Mouse (Mus musculus) liver, postnatal 0 days (tissue): Measurements from ENCODE around the gene Cd200r4. TPM values are rescaled to one million over a fixed set of nuclear protein-coding genes. Genes with fewer than 3 reads are reported as not detected.
A peak's percentile ranks its signal among the peaks of the same experiment; 100 is the strongest.

Experiments used
- ATAC-seq: fragments of 200-750 bp; cut with Nextera tagmentation; 2 replicates; pipeline ENCODE4 v1.8.0; 2017; ENCODE audit warnings: mild to moderate bottlenecking, moderate library complexity
- DNase-seq: peaks from one replicate; pipeline ENCODE4 v3.0.0-alpha.2; 2016
- H3K27ac ChIP-seq: fragments of 300-500 bp; sonication (generic); 2 replicates; pipeline ENCODE4 v1.5.1; 2014; ENCODE audit warnings: antibody characterized with exemption, moderate library complexity, mild to moderate bottlenecking, low read depth
- H3K27me3 ChIP-seq: fragments of 300-500 bp; sonication (generic); 2 replicates; pipeline ENCODE4 v1.6.1; 2014; ENCODE audit warnings: low read length, control low read depth, mixed read lengths; ENCODE audit not compliant: insufficient read depth
- H3K36me3 ChIP-seq: fragments of 300-500 bp; sonication (generic); replicated peaks from 2 replicates; pipeline ENCODE4 v1.6.1; 2014; ENCODE audit warnings: mild to moderate bottlenecking, control low read depth, low read length, moderate library complexity, mixed read lengths; ENCODE audit not compliant: insufficient read depth
- H3K4me1 ChIP-seq: fragments of 300-500 bp; sonication (generic); 2 replicates; pipeline ENCODE4 v1.6.1; 2014; ENCODE audit warnings: antibody characterized with exemption, mild to moderate bottlenecking, control low read depth; ENCODE audit not compliant: insufficient read depth
- H3K4me2 ChIP-seq: fragments of 300-500 bp; sonication (generic); 2 replicates; pipeline ENCODE4 v1.6.1; 2014; ENCODE audit warnings: low read depth, mild to moderate bottlenecking, low read length, moderate library complexity, mixed read lengths
- H3K4me3 ChIP-seq: fragments of 300-500 bp; sonication (generic); 2 replicates; pipeline ENCODE4 v1.5.1; 2014; ENCODE audit warnings: low read depth, low read length
- H3K9ac ChIP-seq: fragments of 300-500 bp; sonication (generic); replicated peaks from 2 replicates; pipeline ENCODE4 v1.6.1; 2014; ENCODE audit warnings: mild to moderate bottlenecking, moderate library complexity
- H3K9me3 ChIP-seq: fragments of 300-500 bp; sonication (generic); 2 replicates; pipeline ENCODE4 v1.6.1; 2016; ENCODE audit warnings: mild to moderate bottlenecking, control low read depth, low read length, mixed read lengths
- CTCF ChIP-seq: sonication (generic); IDR thresholded peaks from 2 replicates; pipeline ENCODE4 v1.5.1; 2016; ENCODE audit warnings: antibody characterized with exemption, low read depth
- EP300 ChIP-seq: IDR thresholded peaks from 2 replicates; pipeline ENCODE4 v1.6.1; 2016; ENCODE audit warnings: antibody characterized with exemption, low read depth, mild to moderate bottlenecking
- WGBS: fragments of 180-500 bp; shearing (Covaris S2); extraction: QIAGEN DNeasy Blood & Tissue Kit; methylation state at CpG from one replicate; pipeline ENCODE4 v1.1.7; 2014; ENCODE audit not compliant: insufficient replicate concordance; 5-methylcytosine and 5-hydroxymethylcytosine counted together
- polyA plus RNA-seq: library from polyadenylated mRNA; unstranded; fragments of >200 nt; fragmentation: Nextera tagmentation; extraction: Ambion mirVana; gene quantifications from 2 replicates; pipeline ENCODE4 v1.2.1, GENCODE M21; 2015

Gene Cd200r4
- polyA plus RNA-seq, 1 experiment from 2014 or later, result 0.68 TPM

DNA sequence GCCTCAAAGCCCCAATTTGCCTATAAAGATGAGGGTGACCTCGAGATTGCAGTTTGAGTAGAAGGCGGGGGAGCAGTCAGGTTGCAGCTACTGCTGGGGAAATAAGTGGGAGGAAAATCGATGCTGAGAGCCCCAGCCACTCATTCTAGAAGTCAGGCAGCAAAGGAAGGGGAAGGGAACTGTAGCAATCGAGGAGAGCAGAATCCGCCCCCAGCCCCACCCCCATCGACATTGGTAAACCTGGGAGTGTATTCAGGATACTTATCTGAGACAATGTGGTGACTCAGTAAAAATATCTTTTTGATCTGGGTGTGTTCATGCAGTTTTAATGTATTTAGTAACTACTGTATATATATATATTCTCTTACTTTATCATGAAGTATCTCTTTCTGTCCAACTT is 39.0 kb upstream of the Cd200r4 start:
- Histone ChIP-seq H3K27ac (no peak overlapping the region), H3K4me3 (no peak overlapping the region), H3K4me2 (no peak overlapping the region), H3K27me3 (no peaks in the 10 kb centered on the region), H3K9ac (no peak overlapping the region), H3K36me3 (no peaks in the 10 kb centered on the region), H3K4me1 (0 out of 2 replicates have a peak, but pooled peaks cover 5% of the 10 kb centered on the region), H3K9me3 (no peaks in the 10 kb centered on the region)
- no peak for DNase-seq
- WGBS, result 43% methylated on average over 6 of the region's 6 CpGs
- no peak for TF ChIP-seq EP300
- no peak for TF ChIP-seq CTCF
- no peak for ATAC-seq

DNA sequence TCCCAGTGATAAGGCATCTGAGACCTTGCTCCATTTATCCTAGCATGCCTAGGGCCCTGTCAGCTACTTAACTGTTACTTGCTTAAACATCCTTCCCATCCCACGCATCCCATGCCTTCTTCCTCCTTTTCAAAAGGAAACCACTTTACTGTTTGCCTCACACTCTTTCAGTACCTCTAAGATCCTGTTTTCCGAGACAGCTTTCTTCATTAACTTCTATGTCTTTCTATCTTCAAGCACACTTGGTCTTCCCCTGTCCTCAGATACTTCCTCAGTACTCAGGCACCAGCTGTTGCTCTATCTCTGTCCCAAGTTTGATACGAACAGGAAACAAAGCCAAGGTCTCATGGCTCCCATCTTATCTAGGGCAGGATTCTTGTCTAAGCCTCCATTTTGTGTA is 37.9 kb upstream of the Cd200r4 start:
- TF ChIP-seq CTCF, result no peak
- no peak for TF ChIP-seq EP300
- Histone ChIP-seq H3K27ac (no peak overlapping the region), H3K9ac (no peak overlapping the region), H3K4me1 (0 out of 2 replicates have a peak, but pooled peaks cover 5% of the 10 kb centered on the region), H3K4me3 (no peak overlapping the region), H3K27me3 (no peaks in the 10 kb centered on the region), H3K36me3 (no peaks in the 10 kb centered on the region), H3K9me3 (no peaks in the 10 kb centered on the region), H3K4me2 (no peak overlapping the region; the same call in 1 of the 2 replicates)
- WGBS, result 41% methylated on average over 3 of the region's 3 CpGs
- no peak for ATAC-seq
- DNase-seq, result no peak

DNA sequence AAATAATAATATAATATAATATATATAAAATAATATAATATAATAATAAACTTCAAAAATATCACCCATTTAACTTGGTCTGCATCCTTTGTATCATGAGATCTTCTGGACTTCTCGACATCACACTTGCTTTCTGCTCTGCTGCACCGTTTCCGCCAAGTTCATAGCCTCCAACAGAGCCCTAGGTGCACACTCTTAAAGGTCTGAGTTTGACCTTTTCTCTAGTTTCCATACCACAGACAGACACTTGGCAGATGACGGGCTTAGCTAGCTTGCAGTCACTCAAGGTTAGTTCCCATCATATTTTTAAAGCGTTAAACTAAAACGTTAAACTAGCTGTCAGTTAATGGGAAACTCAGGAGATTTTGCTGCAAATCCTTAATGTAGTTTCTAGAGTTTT is 37.3 kb upstream of the Cd200r4 start:
- 0 out of 2 replicates have a peak, but pooled peaks cover 5% of the 10 kb centered on the region for H3K4me1 ChIP-seq

DNA sequence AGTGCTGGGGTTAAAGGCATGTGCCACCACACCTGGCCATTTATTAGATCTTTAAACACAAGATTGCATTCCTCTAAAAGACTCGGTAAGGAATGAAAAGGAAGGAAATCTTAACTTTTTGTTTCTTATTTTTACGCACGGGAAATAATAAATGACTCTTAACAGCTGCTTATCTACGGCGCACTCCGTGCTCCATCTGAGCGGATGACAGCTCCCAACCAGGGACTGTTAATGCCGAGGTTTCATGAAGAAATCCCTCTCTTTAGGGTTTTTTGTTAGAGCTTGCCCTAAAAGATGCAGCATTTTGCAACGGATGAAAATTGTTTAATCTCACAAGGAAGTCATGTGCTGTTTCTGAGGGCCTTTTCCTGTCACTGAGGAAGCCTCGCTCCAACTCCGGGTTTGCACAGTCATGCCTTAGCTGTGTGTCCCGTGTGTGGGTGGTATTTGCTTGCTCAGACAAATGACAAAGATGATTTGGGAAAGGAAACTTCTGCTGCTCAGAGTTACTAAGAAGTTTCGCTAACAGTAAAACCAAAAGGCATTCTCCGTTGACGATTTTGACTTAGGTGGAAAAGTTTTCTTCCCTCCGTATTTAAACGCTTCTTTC is 32.9 kb upstream of the Cd200r4 start:
- 30% methylated on average over 17 of the region's 17 CpGs for WGBS
- Histone ChIP-seq H3K27ac (peak overlapping the region; percentile 19), H3K27me3 (no peaks in the 10 kb centered on the region), H3K36me3 (no peaks in the 10 kb centered on the region), H3K4me2 (peak overlapping the region; percentile 60), H3K4me3 (peak overlapping the region; percentile 23), H3K4me1 (0 out of 2 replicates have a peak, but pooled peaks cover 3% of the 10 kb centered on the region), H3K9ac (no peak overlapping the region), H3K9me3 (no peaks in the 10 kb centered on the region)
- TF ChIP-seq EP300 (peak; percentile 65), CTCF (no peak)
- peak; percentile 41 for DNase-seq
- peak; percentile 77 for ATAC-seq

More for the DNA sequence above, 37.3 kb upstream of the Cd200r4 start:
- 83% methylated on average over 6 of the region's 6 CpGs for WGBS
- no peak overlapping the region for H3K27ac ChIP-seq
- no peaks in the 10 kb centered on the region for H3K9me3 ChIP-seq
- H3K4me2 ChIP-seq, result no peak overlapping the region
- no peak for DNase-seq
- TF ChIP-seq CTCF (no peak), EP300 (no peak)
- no peaks in the 10 kb centered on the region for H3K27me3 ChIP-seq
- H3K36me3 ChIP-seq, result no peaks in the 10 kb centered on the region
- no peak for ATAC-seq
- no peak overlapping the region for H3K4me3 ChIP-seq
- no peak overlapping the region for H3K9ac ChIP-seq

DNA sequence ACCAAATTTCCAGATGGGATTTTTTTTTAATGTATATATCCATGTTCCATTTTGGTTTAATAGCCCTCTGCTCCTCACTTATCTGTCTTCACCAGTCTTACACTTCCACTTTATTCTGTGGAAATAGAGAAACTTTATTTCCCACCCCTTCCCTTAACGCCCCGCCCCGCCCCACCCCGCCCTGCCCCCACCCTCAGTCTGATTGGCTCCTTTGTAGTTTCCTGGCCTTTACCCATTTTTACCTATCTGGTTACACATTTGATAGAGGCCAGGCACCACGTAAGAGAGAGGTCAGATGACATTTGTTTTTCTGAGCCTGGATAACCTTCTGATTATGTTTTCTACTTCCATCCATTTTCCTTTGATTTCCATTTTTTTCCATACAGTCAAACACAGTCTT is 32.0 kb upstream of the Cd200r4 start:
- Histone ChIP-seq H3K4me2 (0 out of 2 replicates have a peak overlapping the region, but pooled peaks have one; percentile 60), H3K36me3 (no peaks in the 10 kb centered on the region), H3K9me3 (no peaks in the 10 kb centered on the region), H3K4me3 (no peak overlapping the region), H3K27me3 (no peaks in the 10 kb centered on the region), H3K9ac (no peak overlapping the region), H3K27ac (no peak overlapping the region), H3K4me1 (no peaks in the 10 kb centered on the region)
- ATAC-seq (no peak), DNase-seq (no peak)
- TF ChIP-seq CTCF, result no peak
- no peak for TF ChIP-seq EP300
- 66% methylated on average over 5 of the region's 5 CpGs for WGBS

GRCm38 (mm10) chr16:44780751-44781150 is 30.8 kb upstream of the Cd200r4 start:
- no peaks in the 10 kb centered on the region for H3K36me3 ChIP-seq
- DNase-seq (no peak), ATAC-seq (no peak)
- 70% methylated on average over 4 of the region's 4 CpGs for whole genome bisulfite sequencing
- H3K27me3 ChIP-seq, result no peaks in the 10 kb centered on the region
- no peaks in the 10 kb centered on the region for H3K9me3 ChIP-seq
- H3K4me1 ChIP-seq, result no peaks in the 10 kb centered on the region
- no peak overlapping the region for H3K9ac ChIP-seq
- no peak for TF ChIP-seq EP300
- TF ChIP-seq CTCF, result peak; percentile 42
- H3K27ac ChIP-seq, result no peak overlapping the region
- H3K4me3 ChIP-seq, result no peak overlapping the region
- no peak overlapping the region for H3K4me2 ChIP-seq

- H3K9me3 ChIP-seq, result no peaks in the 10 kb centered on the region
- no peaks in the 10 kb centered on the region for H3K27me3 ChIP-seq
- no peak for ATAC-seq
- WGBS, result 64% methylated on average over 1 of the region's 1 CpGs
- no peak for DNase-seq
- no peaks in the 10 kb centered on the region for H3K36me3 ChIP-seq
- H3K27ac ChIP-seq, result no peak overlapping the region
- no peaks in the 10 kb centered on the region for H3K4me1 ChIP-seq
- no peak overlapping the region for H3K9ac ChIP-seq
- TF ChIP-seq EP300 (no peak), CTCF (no peak)
- H3K4me2 ChIP-seq, result no peak overlapping the region
- no peak overlapping the region for H3K4me3 ChIP-seq
Measured at GRCm38 (mm10) chr16:44786934-44787333, 24.6 kb upstream of the Cd200r4 start.
